Mouse (Mus musculus): ENCODE measurements around the gene Lhb. TPM values are rescaled to one million over a fixed set of nuclear protein-coding genes. Genes with fewer than 3 reads are reported as not detected.
"Not testable (repeated sequence)": the region's sequence is repeated elsewhere in the genome, so short reads cannot be mapped to it uniquely, and the experiment has no call there.

The Lhb gene
- total RNA-seq (2017) = not detected in 2 replicates

- no peak for ATAC-seq (replicated peaks in 1 of 2; ENCODE audit: insufficient read depth in 1 of 2, low FRiP score in 2 of 2, low TSS enrichment in 1 of 2, low read depth in 1 of 2, poor library complexity in 2 of 2, severe bottlenecking in 2 of 2)
Observed at GRCm38 (mm10) chr7:45420615-45420919, at the start of gene Lhb. Lhb (plus strand) TSS chr7:45420820.

- ATAC-seq (replicated peaks in 1 of 2; ENCODE audit: insufficient read depth in 1 of 2, low FRiP score in 2 of 2, low TSS enrichment in 1 of 2, low read depth in 1 of 2, poor library complexity in 2 of 2, severe bottlenecking in 2 of 2) = no peak
Observed at GRCm38 (mm10) chr7:45372371-45372770, 48.2 kb upstream of the Lhb start.

DNA sequence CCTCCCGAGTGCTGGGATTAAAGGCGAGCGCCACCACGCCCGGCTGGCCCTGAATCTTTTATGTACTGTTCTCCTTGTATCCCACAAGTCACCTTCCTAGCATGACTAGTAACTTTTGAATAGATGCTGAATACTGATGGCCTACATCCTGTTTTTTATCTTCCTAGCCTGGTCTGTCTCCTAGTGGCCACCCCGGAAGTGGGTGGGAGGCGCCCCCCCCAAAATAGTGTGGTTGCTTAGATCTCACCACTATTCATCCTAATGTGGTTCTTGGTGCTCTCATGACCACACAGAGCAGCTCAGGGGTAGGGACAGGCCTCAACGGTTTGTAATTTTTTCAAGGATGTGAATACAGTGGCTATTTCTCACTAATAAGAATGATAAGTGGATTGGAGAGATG lies 46.0 kb upstream of the Lhb start:
- no peak for ATAC-seq (replicated peaks in 1 of 2; ENCODE audit: insufficient read depth in 1 of 2, low FRiP score in 2 of 2, low TSS enrichment in 1 of 2, low read depth in 1 of 2, poor library complexity in 2 of 2, severe bottlenecking in 2 of 2)

DNA sequence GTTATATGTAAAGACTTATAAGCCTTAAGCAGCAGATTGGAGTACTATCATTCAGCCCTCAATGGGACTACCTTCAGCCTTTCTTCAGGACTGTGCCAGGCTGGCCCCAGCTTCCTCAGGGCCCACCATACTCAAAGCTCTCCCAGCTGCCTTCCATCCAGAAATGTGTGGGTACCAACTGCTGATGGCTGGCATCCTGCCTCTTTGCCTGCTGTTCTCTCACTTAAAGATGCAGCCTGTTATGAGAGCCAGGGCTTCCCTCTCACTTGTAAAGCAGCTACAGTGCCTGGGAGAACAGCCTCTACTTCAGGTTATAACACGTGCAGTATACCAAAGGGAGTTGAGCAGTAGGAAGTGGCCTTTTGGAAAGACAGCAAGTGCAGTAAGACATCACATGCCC lies 44.6 kb upstream of the Lhb start:
- ATAC-seq (replicated peaks in 1 of 2; ENCODE audit: insufficient read depth in 1 of 2, low FRiP score in 2 of 2, low TSS enrichment in 1 of 2, low read depth in 1 of 2, poor library complexity in 2 of 2, severe bottlenecking in 2 of 2) = no peak

- ATAC-seq (replicated peaks in 1 of 2; ENCODE audit: insufficient read depth in 1 of 2, low FRiP score in 2 of 2, low TSS enrichment in 1 of 2, low read depth in 1 of 2, poor library complexity in 2 of 2, severe bottlenecking in 2 of 2) = no peak
Observed at GRCm38 (mm10) chr7:45386077-45386476, 34.5 kb upstream of the Lhb start.

DNA sequence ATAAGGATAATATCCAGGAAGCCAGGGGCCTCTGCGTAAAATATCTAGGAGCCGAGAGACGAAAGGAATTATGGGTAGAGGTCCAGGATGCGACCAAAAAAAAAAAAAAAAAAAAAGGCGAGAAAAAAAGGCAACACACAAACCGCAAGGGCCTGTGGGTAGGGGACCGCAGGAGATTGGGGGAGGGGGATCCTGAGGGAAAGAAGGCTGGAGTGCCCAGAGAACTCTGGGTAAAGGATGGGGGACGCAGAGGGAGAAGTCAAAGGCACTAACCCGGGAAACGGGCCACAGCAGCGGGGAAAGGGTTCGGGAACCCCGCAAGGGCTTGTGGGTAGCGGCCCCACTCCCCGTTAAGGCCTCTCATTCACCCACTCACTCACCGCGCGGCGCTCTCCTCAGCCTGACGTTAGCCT lies 25.5 kb upstream of the Lhb start:
- peak; percentile 35 to 53 for ATAC-seq (replicated peaks in 1 of 2; ENCODE audit: insufficient read depth in 1 of 2, low FRiP score in 2 of 2, low TSS enrichment in 1 of 2, low read depth in 1 of 2, poor library complexity in 2 of 2, severe bottlenecking in 2 of 2)

- peak; percentile 98 to 99 for ATAC-seq (replicated peaks in 1 of 2; ENCODE audit: insufficient read depth in 1 of 2, low FRiP score in 2 of 2, low TSS enrichment in 1 of 2, low read depth in 1 of 2, poor library complexity in 2 of 2, severe bottlenecking in 2 of 2)
Observed at GRCm38 (mm10) chr7:45395578-45396336, 24.9 kb upstream of the Lhb start, which contains the start of gene Snrnp70. Snrnp70 (minus strand) TSS chr7:45395742.

DNA sequence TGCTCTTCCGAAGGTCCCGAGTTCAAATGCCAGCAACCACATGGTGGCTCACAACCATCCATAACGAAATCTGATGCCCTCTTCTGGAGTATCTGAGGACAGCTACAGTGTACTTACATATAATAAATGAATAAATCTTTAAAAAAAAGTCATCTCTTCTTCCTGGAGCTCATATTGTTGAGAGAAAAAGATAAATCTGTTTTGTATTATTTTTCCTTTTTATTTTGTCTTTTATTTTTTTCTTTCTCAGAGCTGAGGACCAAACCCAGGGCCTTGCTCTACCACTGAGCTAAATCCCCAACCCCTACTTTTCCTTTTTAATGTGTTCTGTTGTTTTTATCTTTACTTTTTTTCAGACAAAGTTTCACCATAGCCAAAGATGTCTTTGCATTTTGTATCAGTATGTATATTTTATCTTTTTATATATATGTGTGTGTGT lies 24.3 kb upstream of the Lhb start:
- not testable (repeated sequence) for ATAC-seq (replicated peaks in 1 of 2; ENCODE audit: insufficient read depth in 1 of 2, low FRiP score in 2 of 2, low TSS enrichment in 1 of 2, low read depth in 1 of 2, poor library complexity in 2 of 2, severe bottlenecking in 2 of 2)

DNA sequence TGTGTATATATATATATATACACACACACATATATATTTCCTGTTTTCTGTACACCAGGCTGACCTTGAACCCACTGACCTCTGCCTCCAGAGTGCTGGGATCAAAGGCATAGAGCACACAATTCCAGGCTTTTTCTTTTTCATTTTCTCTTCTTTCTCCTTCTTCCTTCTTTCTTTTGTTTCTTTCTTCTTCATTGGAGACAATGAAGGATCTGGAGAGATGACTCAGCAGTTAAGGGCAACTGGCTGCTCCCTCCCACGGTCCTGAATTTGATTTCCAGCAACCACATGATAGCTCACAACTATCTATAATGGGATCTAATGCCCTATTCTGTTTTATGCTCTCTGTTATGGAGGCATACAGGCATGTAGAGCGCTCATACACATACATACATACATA lies 23.8 kb upstream of the Lhb start:
- no peak for ATAC-seq (replicated peaks in 1 of 2; ENCODE audit: insufficient read depth in 1 of 2, low FRiP score in 2 of 2, low TSS enrichment in 1 of 2, low read depth in 1 of 2, poor library complexity in 2 of 2, severe bottlenecking in 2 of 2)

DNA sequence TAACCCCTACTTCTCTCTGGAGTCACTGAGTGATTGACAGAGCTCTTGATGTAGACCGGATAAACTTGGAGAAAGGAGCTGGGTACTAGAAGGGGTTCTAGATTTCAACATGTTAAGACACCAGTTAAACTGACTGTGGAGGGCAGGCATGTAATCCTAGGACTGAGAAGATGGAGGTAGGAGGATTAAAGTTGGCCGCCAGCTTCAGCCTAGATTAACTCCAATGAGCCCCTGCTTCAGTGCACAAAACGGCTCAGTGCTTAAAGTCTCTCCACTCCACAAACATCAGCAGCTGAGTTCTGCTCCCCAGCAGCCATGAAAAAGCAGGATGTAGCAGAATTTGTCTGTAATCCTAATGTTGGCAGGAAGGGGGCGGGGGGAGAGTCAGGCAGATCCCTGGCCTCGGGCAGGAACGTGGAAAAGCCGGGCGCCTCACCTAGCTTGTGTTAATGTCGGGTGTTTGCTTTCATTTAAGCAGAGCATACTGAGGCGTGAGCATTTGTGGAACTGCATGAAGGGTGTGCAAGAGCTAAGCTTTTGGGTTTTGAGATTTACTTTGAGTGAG lies 19.0 kb upstream of the Lhb start:
- ATAC-seq (replicated peaks in 1 of 2; ENCODE audit: insufficient read depth in 1 of 2, low FRiP score in 2 of 2, low TSS enrichment in 1 of 2, low read depth in 1 of 2, poor library complexity in 2 of 2, severe bottlenecking in 2 of 2) = no peak

DNA sequence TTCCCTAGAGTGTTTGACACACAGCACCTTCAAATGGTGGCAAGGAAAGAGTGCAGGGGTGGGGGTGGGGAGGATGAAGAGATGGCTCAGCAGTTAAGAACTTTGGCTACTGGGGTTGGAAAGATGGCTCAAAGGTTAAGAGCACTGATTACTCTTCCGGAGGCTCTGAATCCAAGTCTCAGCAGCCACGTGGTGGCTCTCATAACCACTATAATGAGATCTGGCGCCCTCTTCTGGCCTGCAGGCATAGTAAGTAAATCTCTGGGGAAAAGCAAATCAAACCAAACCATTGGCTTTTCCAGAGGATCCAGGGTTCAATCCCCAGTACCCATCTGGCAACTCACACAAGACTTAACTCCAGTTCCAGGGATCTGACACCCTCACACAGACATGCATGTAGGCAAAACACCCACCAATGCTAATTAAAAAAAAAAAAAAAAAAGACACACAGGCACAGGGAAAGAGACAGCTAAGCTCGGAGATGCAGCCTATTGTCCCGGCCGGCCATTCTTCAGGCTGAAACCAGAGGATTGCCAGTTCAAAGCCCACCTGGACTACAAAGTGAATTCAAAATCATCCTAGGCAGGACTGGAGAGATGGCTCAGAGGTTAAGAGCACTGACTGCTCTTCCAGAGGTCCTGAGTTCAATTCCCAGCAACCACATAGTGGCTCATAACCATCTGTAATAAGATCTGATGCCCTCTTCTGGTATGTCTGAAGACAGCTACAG lies 16.9 kb upstream of the Lhb start:
- ATAC-seq (replicated peaks in 1 of 2; ENCODE audit: insufficient read depth in 1 of 2, low FRiP score in 2 of 2, low TSS enrichment in 1 of 2, low read depth in 1 of 2, poor library complexity in 2 of 2, severe bottlenecking in 2 of 2) = peak; percentile 64 to 67; a peak in 3 of 4 replicates

DNA sequence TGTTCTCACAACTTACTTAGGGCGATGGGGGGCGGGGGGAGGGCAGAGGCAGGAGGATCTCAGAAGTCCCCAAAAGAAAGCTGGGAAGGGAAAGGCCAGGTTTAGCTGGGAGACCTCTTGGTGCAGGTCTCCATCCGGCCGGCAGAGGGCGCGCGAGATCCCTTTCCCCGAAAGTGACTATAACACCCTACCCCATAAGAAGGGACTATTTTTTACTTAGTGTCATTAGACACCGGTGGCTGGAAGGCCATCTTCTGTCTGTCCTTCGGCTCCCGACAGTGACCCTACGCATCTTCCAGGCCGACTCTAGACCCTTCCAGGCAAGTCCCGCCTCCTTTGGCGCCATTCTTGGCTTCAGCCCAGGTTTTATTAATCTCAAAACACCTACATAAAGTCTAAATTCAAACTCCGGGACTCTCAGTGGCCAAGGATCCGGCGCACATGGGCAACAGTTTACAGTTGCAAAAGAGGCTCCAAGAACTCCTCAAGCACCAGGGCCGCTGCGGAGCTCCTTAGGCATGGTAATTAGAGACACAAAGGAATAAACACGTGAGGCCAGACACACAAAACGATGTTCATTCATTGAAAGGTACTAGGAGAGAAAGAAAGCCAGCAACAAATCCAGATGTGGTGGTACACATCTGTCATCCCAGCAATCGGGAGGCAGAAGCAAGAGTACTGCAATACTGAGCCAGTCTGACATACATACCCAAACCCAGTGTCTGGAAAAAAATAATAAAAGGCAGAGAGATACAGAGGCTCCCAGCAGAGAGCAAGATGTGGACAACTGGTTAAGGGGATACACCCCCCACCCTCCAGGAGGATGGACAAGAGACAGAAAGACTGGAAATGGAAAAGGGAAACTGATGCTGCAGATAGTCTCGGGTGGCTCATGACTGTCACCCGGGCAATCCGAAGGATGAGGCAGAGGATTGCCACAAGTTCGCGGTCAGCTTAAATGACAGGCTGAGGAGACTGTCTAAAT lies 15.2 kb upstream of the Lhb start, which contains the start of gene Kcna7:
TSS of gene Kcna7 (plus strand) at position 563 of the 985 bp plus-strand sequence.
- peak; percentile 54 to 57; a peak in 3 of 4 replicates for ATAC-seq (replicated peaks in 1 of 2; ENCODE audit: insufficient read depth in 1 of 2, low FRiP score in 2 of 2, low TSS enrichment in 1 of 2, low read depth in 1 of 2, poor library complexity in 2 of 2, severe bottlenecking in 2 of 2)

DNA sequence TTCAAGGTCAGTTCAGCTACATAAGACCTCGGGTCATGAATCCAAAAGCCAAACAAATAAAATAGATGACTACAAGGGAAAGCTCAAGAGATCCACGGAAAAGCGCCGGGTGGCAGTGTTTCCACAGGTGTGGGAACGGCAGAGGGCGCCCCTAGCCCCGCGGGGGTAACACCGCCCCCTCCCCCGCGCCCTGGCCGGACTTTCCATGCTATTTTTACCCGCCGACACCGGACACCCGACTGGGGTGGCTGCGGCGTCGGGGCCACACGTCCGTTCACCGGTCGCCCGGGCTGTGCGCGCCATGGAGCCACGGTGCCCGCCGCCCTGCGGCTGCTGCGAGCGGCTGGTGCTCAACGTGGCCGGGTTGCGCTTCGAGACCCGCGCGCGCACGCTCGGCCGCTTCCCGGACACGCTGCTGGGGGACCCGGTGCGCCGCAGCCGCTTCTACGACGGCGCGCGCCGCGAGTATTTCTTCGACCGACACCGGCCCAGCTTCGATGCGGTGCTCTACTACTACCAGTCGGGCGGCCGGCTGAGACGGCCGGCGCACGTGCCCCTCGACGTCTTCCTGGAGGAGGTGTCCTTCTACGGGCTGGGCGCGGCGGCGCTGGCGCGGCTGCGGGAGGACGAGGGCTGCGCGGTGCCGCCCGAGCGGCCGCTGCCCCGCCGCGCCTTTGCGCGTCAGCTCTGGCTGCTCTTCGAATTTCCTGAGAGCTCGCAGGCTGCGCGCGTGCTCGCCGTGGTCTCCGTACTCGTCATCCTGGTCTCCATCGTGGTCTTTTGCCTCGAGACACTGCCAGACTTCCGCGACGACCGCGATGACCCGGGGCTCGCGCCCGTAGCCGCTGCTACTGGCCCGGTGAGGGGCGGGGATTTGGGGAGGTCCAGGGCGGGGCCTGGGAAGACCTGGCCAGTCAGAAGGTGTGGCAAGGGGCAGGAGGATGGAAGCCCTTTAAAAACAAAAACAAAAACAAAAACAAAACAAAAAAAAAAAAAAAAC lies 14.2 kb upstream of the Lhb start:
- 0 out of 4 replicates have a peak, but pooled peaks of 1 of the 2 experiments have one; percentile 5 for ATAC-seq (replicated peaks in 1 of 2; ENCODE audit: insufficient read depth in 1 of 2, low FRiP score in 2 of 2, low TSS enrichment in 1 of 2, low read depth in 1 of 2, poor library complexity in 2 of 2, severe bottlenecking in 2 of 2)

DNA sequence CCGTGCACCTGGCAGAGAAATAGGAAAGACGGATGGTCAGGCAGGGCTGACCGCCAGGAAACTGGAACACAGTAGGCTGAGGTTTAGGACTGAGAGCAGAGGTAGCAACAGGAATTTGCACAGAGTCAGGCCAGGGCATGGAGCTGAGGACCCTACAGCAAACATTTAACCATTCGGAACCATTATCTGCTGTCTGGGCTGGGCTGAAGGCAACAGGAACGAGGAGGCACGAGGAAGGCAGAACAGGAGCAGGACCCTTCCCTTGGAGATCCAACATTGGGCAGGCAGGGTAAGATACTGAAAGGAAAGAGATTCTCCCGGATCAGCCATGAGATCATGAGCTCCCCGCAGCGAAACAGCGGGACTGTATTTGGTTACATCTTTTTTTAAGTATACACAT lies 12.8 kb upstream of the Lhb start:
- ATAC-seq (replicated peaks in 1 of 2; ENCODE audit: insufficient read depth in 1 of 2, low FRiP score in 2 of 2, low TSS enrichment in 1 of 2, low read depth in 1 of 2, poor library complexity in 2 of 2, severe bottlenecking in 2 of 2) = no peak

- ATAC-seq (replicated peaks in 1 of 2; ENCODE audit: insufficient read depth in 1 of 2, low FRiP score in 2 of 2, low TSS enrichment in 1 of 2, low read depth in 1 of 2, poor library complexity in 2 of 2, severe bottlenecking in 2 of 2) = no peak
Observed at GRCm38 (mm10) chr7:45408351-45408750, 12.3 kb upstream of the Lhb start.

- no peak for ATAC-seq (replicated peaks in 1 of 2; ENCODE audit: insufficient read depth in 1 of 2, low FRiP score in 2 of 2, low TSS enrichment in 1 of 2, low read depth in 1 of 2, poor library complexity in 2 of 2, severe bottlenecking in 2 of 2)
Observed at GRCm38 (mm10) chr7:45408949-45409348, 11.7 kb upstream of the Lhb start.
